Mouse (Mus musculus) midbrain, embryonic 11.5 days (tissue): Measurements from ENCODE around the gene Apol9b. TPM values are rescaled to one million over a fixed set of nuclear protein-coding genes. Genes with fewer than 3 reads are reported as not detected.

Experiments
- ATAC-seq: fragments of 200-750 bp; cut with Nextera tagmentation; 2 replicates; pipeline ENCODE4 v1.8.0; 2017; ENCODE audit warnings: moderate TSS enrichment, moderate library complexity; ENCODE audit not compliant: low FRiP score
- DNase-seq: peaks from one replicate; pipeline ENCODE4 v3.0.0; 2015; ENCODE audit warnings: low spot score; ENCODE audit errors: missing footprints
- H3K27ac ChIP-seq: fragments of 300-500 bp; sonication (generic); 2 replicates; pipeline ENCODE4 v1.5.1; 2014; ENCODE audit warnings: low read depth, low read length
- H3K27me3 ChIP-seq: fragments of 300-500 bp; sonication (generic); 2 replicates; pipeline ENCODE4 v1.6.1; 2014; ENCODE audit warnings: mild to moderate bottlenecking, low read length, moderate library complexity, mixed read lengths; ENCODE audit not compliant: control insufficient read depth, insufficient read depth
- H3K36me3 ChIP-seq: fragments of 300-500 bp; sonication (generic); 2 replicates; pipeline ENCODE4 v1.6.1; 2014; ENCODE audit warnings: mild to moderate bottlenecking, low read length, moderate library complexity, mixed read lengths; ENCODE audit not compliant: control insufficient read depth, insufficient read depth
- H3K4me1 ChIP-seq: fragments of 300-500 bp; sonication (generic); 2 replicates; pipeline ENCODE4 v1.6.1; 2014; ENCODE audit warnings: low read length; ENCODE audit not compliant: control insufficient read depth, insufficient read depth
- H3K4me2 ChIP-seq: fragments of 300-500 bp; sonication (generic); 2 replicates; pipeline ENCODE4 v1.6.1; 2014; ENCODE audit warnings: mild to moderate bottlenecking, moderate library complexity
- H3K4me3 ChIP-seq: fragments of 300-500 bp; sonication (generic); 2 replicates; pipeline ENCODE4 v1.5.1; 2014; ENCODE audit warnings: low read depth, low read length
- H3K9ac ChIP-seq: fragments of 300-500 bp; sonication (generic); 2 replicates; pipeline ENCODE4 v1.6.1; 2014; ENCODE audit warnings: low read length
- H3K9me3 ChIP-seq: fragments of 300-500 bp; sonication (generic); 2 replicates; pipeline ENCODE4 v1.6.1; 2016; ENCODE audit warnings: low read length; ENCODE audit not compliant: control insufficient read depth
- WGBS: fragments of 180-500 bp; shearing (Covaris S2); extraction: QIAGEN DNeasy Blood & Tissue Kit; methylation state at CpG from one replicate; pipeline ENCODE4 v1.1.7; 2014; 5-methylcytosine and 5-hydroxymethylcytosine counted together
- polyA plus RNA-seq: library from polyadenylated mRNA; unstranded; fragments of >200 nt; fragmentation: Nextera tagmentation; extraction: Ambion mirVana; gene quantifications from 2 replicates; pipeline ENCODE4 v1.2.1, GENCODE M21; 2014

Gene Apol9b
- polyA plus RNA-seq, 1 experiment from 2014 or later, result not detected

DNA sequence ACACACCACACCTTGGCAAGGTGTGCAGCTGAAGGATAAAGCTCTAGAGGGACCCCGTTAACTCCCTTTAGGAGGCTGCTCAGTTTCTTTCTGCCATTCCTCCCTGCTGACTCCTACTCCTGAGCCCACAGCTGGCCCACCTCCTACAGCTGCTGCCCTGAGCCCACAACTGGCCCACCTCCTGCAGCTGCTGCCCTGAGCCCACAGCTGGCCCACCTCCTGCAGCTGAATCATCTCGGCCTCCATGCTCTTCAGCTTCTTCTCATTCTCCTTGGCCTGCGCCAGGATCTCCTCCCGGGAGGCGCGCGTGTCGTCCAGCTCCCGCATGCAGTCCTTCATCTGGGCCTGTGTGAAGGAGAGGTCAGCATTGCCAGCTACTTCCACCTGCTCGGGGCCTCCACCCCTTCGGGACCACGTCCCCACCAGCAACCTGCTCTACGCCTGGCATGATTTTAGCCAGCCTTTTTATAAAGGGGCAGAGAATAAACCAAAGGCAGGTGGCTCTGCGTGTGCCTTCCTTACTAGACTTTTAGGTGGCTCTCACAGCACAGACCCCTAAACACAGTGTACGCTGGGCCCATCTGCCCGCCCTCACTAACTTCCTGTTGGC is 36.8 kb downstream of the Apol9b start:
- H3K36me3 ChIP-seq, result peaks cover 23% of the 10 kb centered on the region

DNA sequence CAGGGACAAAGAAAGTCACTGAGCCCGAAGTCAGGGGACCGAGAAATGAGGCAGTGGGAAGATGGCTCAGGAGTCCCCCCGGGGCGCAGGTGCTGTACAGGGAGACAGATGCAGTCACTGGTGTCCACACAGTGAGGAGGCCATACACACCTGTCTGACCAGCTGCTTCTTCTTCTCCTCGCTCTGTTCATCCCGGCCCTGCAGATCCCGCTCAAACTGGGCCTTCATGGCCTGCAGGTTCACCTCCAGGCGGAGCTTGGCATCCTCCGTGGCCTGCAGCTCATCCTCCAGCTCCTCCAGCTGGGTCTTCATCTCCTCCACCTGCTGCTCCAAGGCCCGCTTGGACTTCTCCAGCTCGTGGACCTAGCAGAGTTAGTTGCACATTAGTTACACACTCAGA is 38.1 kb downstream of the Apol9b start:
- H3K4me3 ChIP-seq, result no peak overlapping the region
- H3K27me3 ChIP-seq, result no peaks in the 10 kb centered on the region
- no peak overlapping the region for H3K4me2 ChIP-seq
- 92% methylated on average over 11 of the region's 11 CpGs for WGBS
- peaks cover 21% of the 10 kb centered on the region for H3K36me3 ChIP-seq
- ATAC-seq (no peak), DNase-seq (no peak)
- H3K27ac ChIP-seq, result no peak overlapping the region
- no peaks in the 10 kb centered on the region for H3K4me1 ChIP-seq
- no peaks in the 10 kb centered on the region for H3K9me3 ChIP-seq
- H3K9ac ChIP-seq, result no peak overlapping the region

More for the DNA sequence above, 36.8 kb downstream of the Apol9b start:
- H3K27me3 ChIP-seq, result no peaks in the 10 kb centered on the region
- no peak overlapping the region for H3K4me2 ChIP-seq
- no peak overlapping the region for H3K9ac ChIP-seq
- no peaks in the 10 kb centered on the region for H3K4me1 ChIP-seq
- no peak for ATAC-seq
- DNase-seq, result no peak
- H3K9me3 ChIP-seq, result no peaks in the 10 kb centered on the region
- WGBS, result 93% methylated on average over 16 of the region's 16 CpGs
- no peak overlapping the region for H3K4me3 ChIP-seq
- H3K27ac ChIP-seq, result no peak overlapping the region

GRCm38 (mm10) chr15:77770341-77770740 is 41.5 kb downstream of the Apol9b start:
- no peak overlapping the region for H3K9ac ChIP-seq
- peaks cover 24% of the 10 kb centered on the region for H3K36me3 ChIP-seq
- H3K27me3 ChIP-seq, result no peaks in the 10 kb centered on the region
- H3K27ac ChIP-seq, result no peak overlapping the region
- ATAC-seq, result no peak
- DNase-seq, result no peak
- H3K9me3 ChIP-seq, result no peaks in the 10 kb centered on the region
- H3K4me3 ChIP-seq, result no peak overlapping the region
- H3K4me1 ChIP-seq, result no peaks in the 10 kb centered on the region
- no peak overlapping the region for H3K4me2 ChIP-seq
- 94% methylated on average over 5 of the region's 5 CpGs for WGBS

- Histone ChIP-seq H3K4me2 (no peak overlapping the region), H3K36me3 (peaks cover 24% of the 10 kb centered on the region)
- WGBS, result 96% methylated on average over 9 of the region's 9 CpGs
These were observed 42.1 kb downstream of the Apol9b start for GRCm38 (mm10) chr15:77770942-77771341.

GRCm38 (mm10) chr15:77773099-77773915 is 44.5 kb downstream of the Apol9b start:
- no peak for DNase-seq
- Histone ChIP-seq H3K27ac (no peak overlapping the region), H3K4me2 (no peak overlapping the region), H3K4me1 (no peaks in the 10 kb centered on the region), H3K4me3 (no peak overlapping the region), H3K9me3 (no peaks in the 10 kb centered on the region), H3K36me3 (peaks cover 15% of the 10 kb centered on the region), H3K9ac (no peak overlapping the region), H3K27me3 (no peaks in the 10 kb centered on the region)
- no peak for ATAC-seq
- 90% methylated on average over 19 of the region's 19 CpGs for WGBS

More at GRCm38 (mm10) chr15:77770942-77771341, 42.1 kb downstream of the Apol9b start:
- DNase-seq (no peak), ATAC-seq (no peak)
- H3K27me3 ChIP-seq, result no peaks in the 10 kb centered on the region
- no peak overlapping the region for H3K9ac ChIP-seq
- H3K27ac ChIP-seq, result no peak overlapping the region
- H3K9me3 ChIP-seq, result no peaks in the 10 kb centered on the region
- H3K4me3 ChIP-seq, result no peak overlapping the region
- no peaks in the 10 kb centered on the region for H3K4me1 ChIP-seq

DNA sequence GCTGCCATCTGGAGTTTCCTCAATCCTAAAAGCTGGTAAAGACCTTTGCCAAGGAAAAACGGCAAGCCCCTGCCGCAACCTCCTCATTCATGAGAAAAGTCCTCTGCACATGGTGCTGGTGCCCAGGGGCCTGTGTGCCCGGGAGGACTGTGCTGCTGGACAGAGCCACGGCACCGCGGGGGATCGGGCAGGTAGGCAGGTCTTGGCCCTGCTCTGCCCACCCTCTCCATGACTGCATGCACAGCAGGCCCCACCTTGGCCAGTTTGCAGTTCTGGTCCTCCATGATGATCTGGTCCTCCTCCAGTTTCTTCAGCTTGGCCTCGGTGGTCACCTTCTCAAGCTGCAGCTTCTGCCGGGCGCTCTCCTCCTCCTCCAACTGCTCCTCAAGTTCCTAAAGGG is 45.5 kb downstream of the Apol9b start:
- Histone ChIP-seq H3K36me3 (peaks cover 11% of the 10 kb centered on the region), H3K4me3 (no peak overlapping the region), H3K9ac (no peak overlapping the region), H3K4me2 (no peak overlapping the region), H3K9me3 (no peaks in the 10 kb centered on the region), H3K4me1 (no peaks in the 10 kb centered on the region), H3K27me3 (no peaks in the 10 kb centered on the region), H3K27ac (no peak overlapping the region)
- ATAC-seq (no peak), DNase-seq (no peak)
- WGBS, result 96% methylated on average over 10 of the region's 10 CpGs

- Histone ChIP-seq H3K4me2 (no peak overlapping the region), H3K27ac (no peak overlapping the region), H3K9ac (no peak overlapping the region), H3K27me3 (no peaks in the 10 kb centered on the region), H3K36me3 (peaks cover 11% of the 10 kb centered on the region), H3K9me3 (no peaks in the 10 kb centered on the region), H3K4me3 (no peak overlapping the region), H3K4me1 (no peaks in the 10 kb centered on the region)
- peak; percentile 98 for DNase-seq
- 71% methylated on average over 20 of the region's 20 CpGs for WGBS
- ATAC-seq, result peak; percentile 54; the same call in 1 of the 2 replicates
These were observed 46.5 kb downstream of the Apol9b start for GRCm38 (mm10) chr15:77775186-77775963.

- no peaks in the 10 kb centered on the region for H3K9me3 ChIP-seq
- no peak overlapping the region for H3K4me2 ChIP-seq
- H3K9ac ChIP-seq, result no peak overlapping the region
- H3K27ac ChIP-seq, result no peak overlapping the region
- H3K27me3 ChIP-seq, result no peaks in the 10 kb centered on the region
- H3K4me1 ChIP-seq, result no peaks in the 10 kb centered on the region
- peaks cover 14% of the 10 kb centered on the region for H3K36me3 ChIP-seq
- no peak for DNase-seq
- no peak for ATAC-seq
- 86% methylated on average over 11 of the region's 11 CpGs for WGBS
- H3K4me3 ChIP-seq, result no peak overlapping the region
These were observed 53.7 kb downstream of the Apol9b start for GRCm38 (mm10) chr15:77782449-77783014.
